Mouse (Mus musculus): ENCODE results near the gene Megf9.

The Megf9 gene

GRCm38 (mm10) chr4:70534891-70535269 lies at the start of gene Megf9:
Gene Megf9 (minus strand): TSS chr4:70534995.
- in situ Hi-C loops (cut with MboI, MseI): loop anchor here (10.0 to 25.0 kb wide), 2 partner anchors 120 to 752 kb away; partner anchors contain the start of gene Cdk5rap2

- in situ Hi-C loops (cut with MboI, MseI): no loop called here
These were observed 44.9 kb upstream of the Megf9 start for GRCm38 (mm10) chr4:70579654-70580053.

GRCm38 (mm10) chr4:70578301-70578700 lies 43.5 kb upstream of the Megf9 start:
- in situ Hi-C loops (cut with MboI, MseI): no loop called here

GRCm38 (mm10) chr4:70576096-70576495 lies 41.3 kb upstream of the Megf9 start:
- in situ Hi-C loops (cut with MboI, MseI): no loop called here

GRCm38 (mm10) chr4:70573926-70574325 lies 39.1 kb upstream of the Megf9 start:
- in situ Hi-C loops (cut with MboI, MseI): loop anchor here (25.0 kb wide), 1 partner anchor 1613 kb away; no protein-coding TSS in a partner anchor

- in situ Hi-C loops (cut with MboI, MseI): loop anchor here (25.0 kb wide), 1 partner anchor 1633 kb away; no protein-coding TSS in a partner anchor
These were observed 19.1 kb upstream of the Megf9 start for GRCm38 (mm10) chr4:70553888-70554287.

GRCm38 (mm10) chr4:70553230-70553797 lies 18.5 kb upstream of the Megf9 start:
- in situ Hi-C loops (cut with MboI, MseI): loop anchor here (25.0 kb wide), 1 partner anchor 1634 kb away; no protein-coding TSS in a partner anchor

- in situ Hi-C loops (cut with MboI, MseI): loop anchor here (25.0 kb wide), 1 partner anchor 1635 kb away; no protein-coding TSS in a partner anchor
These were observed 17.3 kb upstream of the Megf9 start for GRCm38 (mm10) chr4:70552120-70552519.

GRCm38 (mm10) chr4:70547411-70548148 lies 12.8 kb upstream of the Megf9 start:
- in situ Hi-C loops (cut with MboI, MseI): loop anchor here (25.0 kb wide), 1 partner anchor 740 kb away; no protein-coding TSS in a partner anchor

GRCm38 (mm10) chr4:70545869-70546542 lies 11.2 kb upstream of the Megf9 start:
- in situ Hi-C loops (cut with MboI, MseI): loop anchor here (25.0 kb wide), 1 partner anchor 741 kb away; no protein-coding TSS in a partner anchor

- in situ Hi-C loops (cut with MboI, MseI): loop anchor here (25.0 kb wide), 1 partner anchor 743 kb away; no protein-coding TSS in a partner anchor
These were observed 9.6 kb upstream of the Megf9 start for GRCm38 (mm10) chr4:70544390-70544789.

- in situ Hi-C loops (cut with MboI, MseI): loop anchor here (25.0 kb wide), 1 partner anchor 745 kb away; no protein-coding TSS in a partner anchor
These were observed 7.6 kb upstream of the Megf9 start for GRCm38 (mm10) chr4:70542387-70542786.

GRCm38 (mm10) chr4:70540743-70541142 lies 5.9 kb upstream of the Megf9 start:
- in situ Hi-C loops (cut with MboI, MseI): loop anchor here (25.0 kb wide), 1 partner anchor 747 kb away; no protein-coding TSS in a partner anchor

GRCm38 (mm10) chr4:70536661-70537580 lies 2.1 kb upstream of the Megf9 start:
- in situ Hi-C loops (cut with MboI, MseI): loop anchor here (10.0 to 25.0 kb wide), 2 partner anchors 122 to 750 kb away; partner anchors contain the start of gene Cdk5rap2

- in situ Hi-C loops (cut with MboI, MseI): loop anchor here (10.0 to 25.0 kb wide), 2 partner anchors 121 to 751 kb away; partner anchors contain the start of gene Cdk5rap2
These were observed 1.0 kb upstream of the Megf9 start for GRCm38 (mm10) chr4:70535711-70536311.

- in situ Hi-C loops (cut with MboI, MseI): loop anchor here (10.0 to 25.0 kb wide), 2 partner anchors 120 to 752 kb away; partner anchors contain the start of gene Cdk5rap2
These were observed 494 bp upstream of the Megf9 start for GRCm38 (mm10) chr4:70535289-70535688.

- in situ Hi-C loops (cut with MboI, MseI): loop anchor here (10.0 to 25.0 kb wide), 2 partner anchors 119 to 753 kb away; partner anchors contain the start of gene Cdk5rap2
These were observed 511 bp downstream of the Megf9 start for GRCm38 (mm10) chr4:70534078-70534890.

- in situ Hi-C loops (cut with MboI, MseI): loop anchor here (10.0 to 25.0 kb wide), 2 partner anchors 118 to 754 kb away; partner anchors contain the start of gene Cdk5rap2
These were observed 1.6 kb downstream of the Megf9 start for GRCm38 (mm10) chr4:70533056-70533805.

Data from T-helper 1 cell (primary cell).